Mouse (Mus musculus) liver, postnatal 0 days (tissue): ENCODE data around the gene 1110032A03Rik.

Source experiments
- CTCF ChIP-seq: sonication (generic); IDR thresholded peaks from 2 replicates; pipeline ENCODE4 v1.5.1; 2016; ENCODE audit warnings: antibody characterized with exemption, low read depth
- EP300 ChIP-seq: IDR thresholded peaks from 2 replicates; pipeline ENCODE4 v1.6.1; 2016; ENCODE audit warnings: antibody characterized with exemption, low read depth, mild to moderate bottlenecking

- TF ChIP-seq CTCF, result no peak
- TF ChIP-seq EP300, result no peak
Measured at GRCm38 (mm10) chr9:50740867-50741784, 34.2 kb downstream of the 1110032A03Rik start.
